Mouse (Mus musculus) lung, postnatal 25 days (tissue): Measurements from ENCODE around the gene Vmn2r104.

Source experiments
- DNase-seq: peaks from one replicate; pipeline ENCODE4 v3.0.0; 2022; ENCODE audit warnings: low spot score

Vmn2r104 gene

DNA sequence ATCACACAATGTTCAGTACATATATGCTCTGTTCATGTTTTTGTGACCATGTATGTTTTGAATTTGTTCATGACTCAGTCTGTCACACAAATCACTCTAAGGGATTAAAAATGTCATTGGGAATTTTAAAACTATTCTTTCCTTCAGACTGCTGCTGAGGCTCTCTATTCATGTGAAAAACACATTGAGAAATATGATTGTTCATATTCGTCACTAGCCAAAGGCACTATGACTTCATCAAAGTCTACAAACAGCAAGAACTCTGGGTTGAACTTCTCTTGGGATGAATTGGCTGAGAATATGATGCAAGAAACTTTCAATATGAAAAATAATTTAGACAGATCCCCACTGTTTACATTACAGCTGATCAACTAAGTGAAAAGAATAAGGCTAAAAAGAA lies at the start of gene Vmn2r104:
Gene Vmn2r104 (minus strand): TSS at position 101 of the 400 bp plus-strand sequence.
- DNase-seq, result no peak

DNA sequence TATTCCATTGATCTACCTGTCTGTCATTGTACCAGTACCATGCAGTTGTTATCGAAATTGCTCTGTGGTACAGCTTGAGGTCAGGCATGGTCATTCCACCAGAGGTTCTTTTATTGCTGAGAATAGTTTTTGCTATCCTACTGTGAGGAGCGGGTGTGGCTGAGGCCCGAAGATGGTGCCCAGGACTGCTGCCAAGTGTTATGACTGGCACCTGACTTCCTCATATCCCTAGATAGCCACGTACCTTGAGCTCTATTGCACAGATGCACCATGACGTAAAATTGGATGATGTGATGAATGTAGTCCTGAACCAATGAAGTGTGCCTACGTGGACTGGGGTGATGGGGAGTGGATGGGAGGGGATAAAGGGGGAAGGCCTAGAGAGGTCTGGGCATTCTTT lies 26.0 kb upstream of the Vmn2r104 start:
- no peak for DNase-seq

DNA sequence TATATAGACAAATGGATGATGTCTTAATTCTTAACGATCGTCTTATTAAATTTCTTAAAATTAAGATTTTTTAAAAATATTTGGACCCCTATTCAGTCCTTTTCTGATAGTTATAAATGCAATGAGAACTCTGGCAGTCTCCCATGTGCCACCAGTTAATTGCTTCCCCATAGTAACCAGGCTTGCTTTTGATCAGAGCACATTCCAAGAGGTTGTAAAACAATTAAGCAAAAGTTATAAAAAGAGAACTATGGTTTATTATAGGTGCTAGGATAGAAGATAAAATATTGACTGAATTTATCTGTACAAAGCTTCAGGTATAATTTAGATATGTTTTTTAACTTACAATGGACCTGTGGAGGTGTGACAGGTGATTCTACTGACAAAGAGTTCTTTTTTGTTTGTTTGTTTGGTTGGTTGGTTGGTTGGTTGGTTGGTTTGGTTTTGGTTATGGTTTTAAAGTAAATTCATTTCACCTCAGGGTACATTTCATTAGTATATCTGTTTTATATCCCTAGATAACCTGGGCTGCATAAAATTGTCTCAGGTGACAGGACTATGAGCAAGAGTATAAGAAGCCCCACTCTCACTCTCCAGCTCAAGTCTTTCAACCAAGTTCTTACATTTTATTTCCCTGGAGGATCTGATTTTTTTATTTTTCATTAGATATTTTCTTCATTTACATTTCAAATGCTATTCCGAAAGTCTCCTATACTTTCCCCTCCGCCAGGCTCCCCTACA lies 23.7 kb upstream of the Vmn2r104 start:
- no peak for DNase-seq
